Mouse (Mus musculus) CD4-positive, CD25-positive, alpha-beta regulatory T cell, adult 9 weeks (primary cell): ENCODE measurements around the gene Gm3147. TPM values are rescaled to one million over a fixed set of nuclear protein-coding genes. Genes with fewer than 3 reads are reported as not detected.

Source experiments
- polyA plus RNA-seq: library from polyadenylated mRNA; unstranded; fragments of 100-300 nt; shearing (Covaris generic); gene quantifications from one replicate; pipeline ENCODE4 v1.2.1, GENCODE M21; 2017

The Gm3147 gene
- polyA plus RNA-seq: not detected

GRCm38 (mm10) chr5:94616242-94616641 lies at the start of gene Gm3147:
Gm3147 (minus strand) TSS chr5:94616342.

GRCm38 (mm10) chr5:94648082-94648481 lies 31.9 kb upstream of the Gm3147 start, which contains the start of gene Gm6205:
Gm6205 (plus strand) TSS chr5:94648382.

GRCm38 (mm10) chr5:94623679-94624078 lies 7.5 kb upstream of the Gm3147 start, which contains the start of gene Gm6509:
Gm6509 (plus strand) TSS chr5:94623979.

Other genes starting within 250 kb of the Gm3147 start
- gene Gm7682, start 170.6 kb downstream of the Gm3147 start, polyA plus RNA-seq: not detected
- gene Gm3139, start 90.1 kb downstream of the Gm3147 start, polyA plus RNA-seq: not detected
- gene Gm6509, start 7.6 kb upstream of the Gm3147 start, polyA plus RNA-seq: not detected
- not detected for gene Gm6205, start 32.0 kb upstream of the Gm3147 start, polyA plus RNA-seq
- gene Gm3183, start 249.1 kb upstream of the Gm3147 start, polyA plus RNA-seq: not detected